Mouse (Mus musculus): ENCODE measurements around the gene Gm10309. TPM values are rescaled to one million over a fixed set of nuclear protein-coding genes. Genes with fewer than 3 reads are reported as not detected.

The Gm10309 gene
- not detected in 2 replicates for total RNA-seq (2017)

GRCm38 (mm10) chr17:86505183-86505631 is at the start of gene Gm10309:
Gene Gm10309 (minus strand): TSS chr17:86505232.
- no peak for ATAC-seq (replicated peaks in 1 of 2; ENCODE audit: insufficient read depth in 1 of 2, low FRiP score in 2 of 2, low TSS enrichment in 1 of 2, low read depth in 1 of 2, poor library complexity in 2 of 2, severe bottlenecking in 2 of 2)

- no peak for ATAC-seq (replicated peaks in 1 of 2; ENCODE audit: insufficient read depth in 1 of 2, low FRiP score in 2 of 2, low TSS enrichment in 1 of 2, low read depth in 1 of 2, poor library complexity in 2 of 2, severe bottlenecking in 2 of 2)
These were observed 47.0 kb upstream of the Gm10309 start for GRCm38 (mm10) chr17:86551995-86552394.

GRCm38 (mm10) chr17:86551561-86551960 is 46.5 kb upstream of the Gm10309 start:
- no peak for ATAC-seq (replicated peaks in 1 of 2; ENCODE audit: insufficient read depth in 1 of 2, low FRiP score in 2 of 2, low TSS enrichment in 1 of 2, low read depth in 1 of 2, poor library complexity in 2 of 2, severe bottlenecking in 2 of 2)

- ATAC-seq (replicated peaks in 1 of 2; ENCODE audit: insufficient read depth in 1 of 2, low FRiP score in 2 of 2, low TSS enrichment in 1 of 2, low read depth in 1 of 2, poor library complexity in 2 of 2, severe bottlenecking in 2 of 2), result no peak
These were observed 44.1 kb upstream of the Gm10309 start for GRCm38 (mm10) chr17:86549128-86549527.

- no peak for ATAC-seq (replicated peaks in 1 of 2; ENCODE audit: insufficient read depth in 1 of 2, low FRiP score in 2 of 2, low TSS enrichment in 1 of 2, low read depth in 1 of 2, poor library complexity in 2 of 2, severe bottlenecking in 2 of 2)
These were observed 41.5 kb upstream of the Gm10309 start for GRCm38 (mm10) chr17:86546529-86546928.

- ATAC-seq (replicated peaks in 1 of 2; ENCODE audit: insufficient read depth in 1 of 2, low FRiP score in 2 of 2, low TSS enrichment in 1 of 2, low read depth in 1 of 2, poor library complexity in 2 of 2, severe bottlenecking in 2 of 2), result no peak
These were observed 34.9 kb upstream of the Gm10309 start for GRCm38 (mm10) chr17:86539881-86540430.

GRCm38 (mm10) chr17:86535827-86536656 is 31.0 kb upstream of the Gm10309 start:
- ATAC-seq (replicated peaks in 1 of 2; ENCODE audit: insufficient read depth in 1 of 2, low FRiP score in 2 of 2, low TSS enrichment in 1 of 2, low read depth in 1 of 2, poor library complexity in 2 of 2, severe bottlenecking in 2 of 2), result peak; percentile 78 to 84

- ATAC-seq (replicated peaks in 1 of 2; ENCODE audit: insufficient read depth in 1 of 2, low FRiP score in 2 of 2, low TSS enrichment in 1 of 2, low read depth in 1 of 2, poor library complexity in 2 of 2, severe bottlenecking in 2 of 2), result no peak
These were observed 30.1 kb upstream of the Gm10309 start for GRCm38 (mm10) chr17:86535096-86535495.

GRCm38 (mm10) chr17:86533549-86533851 is 28.5 kb upstream of the Gm10309 start:
- ATAC-seq (replicated peaks in 1 of 2; ENCODE audit: insufficient read depth in 1 of 2, low FRiP score in 2 of 2, low TSS enrichment in 1 of 2, low read depth in 1 of 2, poor library complexity in 2 of 2, severe bottlenecking in 2 of 2), result no peak

- no peak for ATAC-seq (replicated peaks in 1 of 2; ENCODE audit: insufficient read depth in 1 of 2, low FRiP score in 2 of 2, low TSS enrichment in 1 of 2, low read depth in 1 of 2, poor library complexity in 2 of 2, severe bottlenecking in 2 of 2)
These were observed 27.9 kb upstream of the Gm10309 start for GRCm38 (mm10) chr17:86532783-86533548.

GRCm38 (mm10) chr17:86531231-86531630 is 26.2 kb upstream of the Gm10309 start:
- ATAC-seq (replicated peaks in 1 of 2; ENCODE audit: insufficient read depth in 1 of 2, low FRiP score in 2 of 2, low TSS enrichment in 1 of 2, low read depth in 1 of 2, poor library complexity in 2 of 2, severe bottlenecking in 2 of 2), result no peak

- no peak for ATAC-seq (replicated peaks in 1 of 2; ENCODE audit: insufficient read depth in 1 of 2, low FRiP score in 2 of 2, low TSS enrichment in 1 of 2, low read depth in 1 of 2, poor library complexity in 2 of 2, severe bottlenecking in 2 of 2)
These were observed 24.4 kb upstream of the Gm10309 start for GRCm38 (mm10) chr17:86529411-86529810.

- no peak for ATAC-seq (replicated peaks in 1 of 2; ENCODE audit: insufficient read depth in 1 of 2, low FRiP score in 2 of 2, low TSS enrichment in 1 of 2, low read depth in 1 of 2, poor library complexity in 2 of 2, severe bottlenecking in 2 of 2)
These were observed 24.0 kb upstream of the Gm10309 start for GRCm38 (mm10) chr17:86529003-86529402.

GRCm38 (mm10) chr17:86527298-86527697 is 22.3 kb upstream of the Gm10309 start:
- ATAC-seq (replicated peaks in 1 of 2; ENCODE audit: insufficient read depth in 1 of 2, low FRiP score in 2 of 2, low TSS enrichment in 1 of 2, low read depth in 1 of 2, poor library complexity in 2 of 2, severe bottlenecking in 2 of 2), result no peak

- no peak for ATAC-seq (replicated peaks in 1 of 2; ENCODE audit: insufficient read depth in 1 of 2, low FRiP score in 2 of 2, low TSS enrichment in 1 of 2, low read depth in 1 of 2, poor library complexity in 2 of 2, severe bottlenecking in 2 of 2)
These were observed 21.0 kb upstream of the Gm10309 start for GRCm38 (mm10) chr17:86526016-86526415.

- no peak for ATAC-seq (replicated peaks in 1 of 2; ENCODE audit: insufficient read depth in 1 of 2, low FRiP score in 2 of 2, low TSS enrichment in 1 of 2, low read depth in 1 of 2, poor library complexity in 2 of 2, severe bottlenecking in 2 of 2)
These were observed 20.0 kb upstream of the Gm10309 start for GRCm38 (mm10) chr17:86525075-86525474.

- no peak for ATAC-seq (replicated peaks in 1 of 2; ENCODE audit: insufficient read depth in 1 of 2, low FRiP score in 2 of 2, low TSS enrichment in 1 of 2, low read depth in 1 of 2, poor library complexity in 2 of 2, severe bottlenecking in 2 of 2)
These were observed 18.8 kb upstream of the Gm10309 start for GRCm38 (mm10) chr17:86523843-86524242.

- no peak for ATAC-seq (replicated peaks in 1 of 2; ENCODE audit: insufficient read depth in 1 of 2, low FRiP score in 2 of 2, low TSS enrichment in 1 of 2, low read depth in 1 of 2, poor library complexity in 2 of 2, severe bottlenecking in 2 of 2)
These were observed 18.3 kb upstream of the Gm10309 start for GRCm38 (mm10) chr17:86523374-86523773.
